ENCODE assay signal across 10 mouse cellular contexts in the genomic region with DNA sequence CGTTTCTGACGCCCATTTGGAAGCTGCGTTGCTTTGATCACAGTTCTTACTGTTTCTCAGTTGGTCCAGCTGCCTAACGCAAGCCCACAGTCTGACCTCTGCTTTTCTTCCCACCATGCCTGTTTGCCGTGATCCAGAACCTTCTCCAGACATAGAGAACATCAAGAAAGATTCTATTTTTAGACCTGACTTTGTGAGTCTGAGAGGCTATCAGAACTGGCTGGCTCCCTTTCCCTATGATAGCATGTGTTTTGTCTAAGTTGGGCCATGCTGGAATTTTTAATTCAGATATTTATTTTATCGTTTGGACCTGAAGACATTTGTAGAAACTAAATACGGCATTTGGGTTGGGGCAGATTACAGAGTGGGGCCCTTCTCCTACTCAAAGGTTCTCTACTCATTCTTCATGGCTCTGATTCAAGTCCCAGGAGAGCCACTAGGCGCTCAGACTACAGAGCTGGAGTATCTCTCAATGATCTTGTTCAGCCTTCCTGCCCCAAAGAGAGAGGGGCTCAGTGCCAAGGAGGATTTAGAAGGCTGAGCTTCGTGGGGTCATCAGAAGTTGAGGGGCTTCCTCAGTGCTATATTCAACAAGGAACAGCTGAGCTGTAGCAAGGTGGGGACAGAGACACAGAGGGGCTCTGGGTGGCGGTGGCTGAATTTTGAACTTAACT.
A peak's percentile ranks its signal among the peaks of the same experiment; 100 is the strongest.
DNase-seq lines count a peak whose midpoint lies in the region; ATAC-seq and TF ChIP-seq lines count a peak whose summit lies in the region.
"Had no signal": no experiment of that assay in that cellular context is flagged by ENCODE, and none has a peak within 500 bp of the region (broad histone marks: within the 10 kb centered on the region; RNA-seq: fewer than 3 reads in every experiment).

No protein-coding gene starts in this region.

- H3K4me3 ChIP-seq in heart, adult 2 months, result no peak overlapping the region
- H3K4me3 ChIP-seq in brown adipose tissue, adult 24 weeks (ENCODE audit: insufficient read depth, low read depth, low read length), result no peak overlapping the region
- H3K4me3 ChIP-seq in heart, embryonic 14.5 days (ENCODE audit: control insufficient read depth in 1 of 2, insufficient read depth in 1 of 2, low read depth in 1 of 2, low read length in 2 of 2), result no peak overlapping the region
- H3K4me3 ChIP-seq in lung, embryonic 16.5 days (ENCODE audit: low read length), result no peak overlapping the region

- H3K9ac ChIP-seq in heart, adult 2 months (ENCODE audit: low read depth, low read length), result no peak overlapping the region
- no peak overlapping the region for H3K9ac ChIP-seq in heart, embryonic 14.5 days (ENCODE audit: low read length)
- H3K9ac ChIP-seq in lung, embryonic 16.5 days (ENCODE audit: low read length), result no peak overlapping the region
- H3K9ac ChIP-seq: liver, postnatal 0 days had no signal

- 36% methylated on average over 10 of the region's 10 CpGs for WGBS in heart, adult 2 months
- 54% methylated on average over 10 of the region's 10 CpGs for WGBS in heart, embryonic 14.5 days
- 54% methylated on average over 10 of the region's 10 CpGs for WGBS in lung, embryonic 16.5 days

- TF ChIP-seq EP300 in heart, adult 2 months (IDR thresholded peaks at IDR 0.05; ENCODE audit: insufficient read depth, low read depth, low read length), result no peak

- H3K4me2 ChIP-seq in heart, embryonic 14.5 days (ENCODE audit: low read length), result no peak overlapping the region
- H3K4me2 ChIP-seq in lung, embryonic 16.5 days (ENCODE audit: low read depth, low read length), result no peak overlapping the region

- TF ChIP-seq POLR2A in heart, adult 2 months (IDR thresholded peaks at IDR 0.05; ENCODE audit: insufficient read depth, low read depth, low read length), result no peak

- no peaks in the 10 kb centered on the region for H3K79me2 ChIP-seq in heart, adult 2 months (replicated peaks; ENCODE audit: control insufficient read depth, insufficient read depth, low read length)

- H3K9me3 ChIP-seq in heart, embryonic 14.5 days (ENCODE audit: control insufficient read depth, low read length), result no peaks in the 10 kb centered on the region
- H3K9me3 ChIP-seq in lung, embryonic 16.5 days (ENCODE audit: control insufficient read depth, low read length), result no peaks in the 10 kb centered on the region

- peak in 1 of 2 experiments; percentile 31 for DNase-seq in heart, adult 2 months
- DNase-seq in heart, postnatal 25 days (ENCODE audit: low spot score), result no peak
- no peak for DNase-seq in thymus, postnatal 4 days
- no peak for DNase-seq in B cell, adult 2 months
- DNase-seq in T-cell, adult 2 months (ENCODE audit: low spot score), result no peak
- DNase-seq: adrenal gland, adult 8-10 months; liver, postnatal 0 days had no signal

- H3K27ac ChIP-seq in heart, adult 2 months, result peak overlapping the region; percentile 12; the same call in 1 of the 2 replicates
- H3K27ac ChIP-seq in brown adipose tissue, adult 24 weeks (replicated peaks; ENCODE audit: low read depth, low read length), result 0 out of 2 replicates have a peak overlapping the region, but pooled peaks have one; percentile 7
- H3K27ac ChIP-seq in heart, embryonic 14.5 days (replicated peaks in 1 of 2; ENCODE audit: control insufficient read depth in 1 of 2, insufficient read depth in 1 of 2, low read depth in 2 of 2, low read length in 2 of 2), result peak overlapping the region; percentile 9 to 53; a peak in 3 of 4 replicates
- H3K27ac ChIP-seq in lung, embryonic 16.5 days (ENCODE audit: low read length), result peak overlapping the region; percentile 48; the same call in 1 of the 2 replicates

- no peaks in the 10 kb centered on the region for H3K27me3 ChIP-seq in heart, adult 2 months (ENCODE audit: control insufficient read depth, insufficient read depth, low read length)
- H3K27me3 ChIP-seq in heart, embryonic 14.5 days (ENCODE audit: control insufficient read depth, insufficient read depth, low read length), result no peaks in the 10 kb centered on the region
- H3K27me3 ChIP-seq in lung, embryonic 16.5 days (ENCODE audit: control insufficient read depth, insufficient read depth, low read depth, low read length), result no peaks in the 10 kb centered on the region

- H3K36me3 ChIP-seq in heart, adult 2 months (ENCODE audit: control insufficient read depth, insufficient read depth, low read length), result no peaks in the 10 kb centered on the region
- H3K36me3 ChIP-seq in heart, embryonic 14.5 days (ENCODE audit: control insufficient read depth, insufficient read depth, low read length), result no peaks in the 10 kb centered on the region
- no peaks in the 10 kb centered on the region for H3K36me3 ChIP-seq in lung, embryonic 16.5 days (ENCODE audit: control insufficient read depth, insufficient read depth, low read length)

- H3K4me1 ChIP-seq in heart, adult 2 months (ENCODE audit: control insufficient read depth, insufficient read depth, low read length), result no peaks in the 10 kb centered on the region; the same call in 1 of the 2 replicates
- H3K4me1 ChIP-seq in brown adipose tissue, adult 24 weeks (ENCODE audit: control insufficient read depth, insufficient read depth, insufficient read length, low read length), result no peaks in the 10 kb centered on the region
- H3K4me1 ChIP-seq in heart, embryonic 14.5 days (ENCODE audit: control insufficient read depth in 2 of 2, insufficient read depth in 2 of 2, low read length in 2 of 2), result peaks cover 3 to 8% of the 10 kb centered on the region in 2 experiments; a peak in 3 of 4 replicates
- no peaks in the 10 kb centered on the region for H3K4me1 ChIP-seq in lung, embryonic 16.5 days (replicated peaks; ENCODE audit: control insufficient read depth, insufficient read depth, low read length)

- intact Hi-C loops in heart, adult 2 months (cut with DNase I), result no loop called here
- intact Hi-C loops in heart, postnatal 25 days (cut with DNase I), result loop anchor here (5.0 kb wide), 1 partner anchor 174 kb away; a partner anchor contains a TSS

- ATAC-seq in heart, embryonic 14.5 days (ENCODE audit: insufficient number of reproducible peaks, insufficient read depth, low FRiP score, low read depth), result no peak
- ATAC-seq in lung, embryonic 16.5 days (ENCODE audit: low read depth), result no peak
- ATAC-seq: liver, postnatal 0 days had no signal

- no peak for TF ChIP-seq CTCF in heart, adult 2 months (IDR thresholded peaks at IDR 0.05)
